Mouse (Mus musculus): ENCODE measurements at regions not wholly inside any gene's neighbourhood (a gene's known extent, or its start where the extent isn't known, plus 50 kb on each side); places are given as distances from the start of the nearest gene placed in this dataset.

GRCm38 (mm10) chr13:56350705-56351400 lies 54.5 kb upstream of the Cxcl14 start:
- intact Hi-C loops (cut with DNase I), result no loop called here
- DNase-seq (ENCODE audit: low spot score in 2 of 2), result peak; percentile 47 to 84

- no peak for DNase-seq (ENCODE audit: low spot score in 2 of 2)
- intact Hi-C loops (cut with DNase I), result no loop called here
Measured at GRCm38 (mm10) chr13:56351401-56351735, 55.0 kb upstream of the Cxcl14 start.

GRCm38 (mm10) chr13:56352436-56352835 lies 56.1 kb upstream of the Cxcl14 start:
- DNase-seq (ENCODE audit: low spot score in 2 of 2), result peak; percentile 38 to 87

GRCm38 (mm10) chr13:56352839-56353605 lies 56.7 kb upstream of the Cxcl14 start:
- no peak for DNase-seq (ENCODE audit: low spot score in 2 of 2)
- intact Hi-C loops (cut with DNase I), result no loop called here

More at GRCm38 (mm10) chr13:56352436-56352835, 56.1 kb upstream of the Cxcl14 start:
- intact Hi-C loops (cut with DNase I), result no loop called here

- intact Hi-C loops (cut with DNase I), result no loop called here
- no peak for DNase-seq (ENCODE audit: low spot score in 2 of 2)
Measured at GRCm38 (mm10) chr13:56353921-56354320, 57.6 kb upstream of the Cxcl14 start.

GRCm38 (mm10) chr13:56354630-56355029 lies 58.3 kb upstream of the Cxcl14 start:
- intact Hi-C loops (cut with DNase I), result no loop called here
- DNase-seq (ENCODE audit: low spot score in 2 of 2), result no peak

GRCm38 (mm10) chr13:56356999-56357398 lies 60.6 kb upstream of the Cxcl14 start:
- DNase-seq (ENCODE audit: low spot score in 2 of 2), result no peak
- intact Hi-C loops (cut with DNase I), result no loop called here

GRCm38 (mm10) chr13:56357955-56358354 lies 61.6 kb upstream of the Cxcl14 start:
- intact Hi-C loops (cut with DNase I), result no loop called here
- no peak for DNase-seq (ENCODE audit: low spot score in 2 of 2)

- no peak for DNase-seq (ENCODE audit: low spot score in 2 of 2)
- intact Hi-C loops (cut with DNase I), result no loop called here
Measured at GRCm38 (mm10) chr13:56358827-56359226, 62.5 kb upstream of the Cxcl14 start.

- no peak for DNase-seq (ENCODE audit: low spot score in 2 of 2)
- intact Hi-C loops (cut with DNase I), result no loop called here
Measured at GRCm38 (mm10) chr13:56359554-56359953, 63.2 kb upstream of the Cxcl14 start.

GRCm38 (mm10) chr13:56360803-56361202 lies 64.5 kb upstream of the Cxcl14 start:
- DNase-seq (ENCODE audit: low spot score in 2 of 2), result no peak
- intact Hi-C loops (cut with DNase I), result no loop called here

GRCm38 (mm10) chr13:56362238-56362637 lies 64.2 kb upstream of the Gm3045 start:
- intact Hi-C loops (cut with DNase I), result no loop called here
- DNase-seq (ENCODE audit: low spot score in 2 of 2), result no peak

- no peak for DNase-seq (ENCODE audit: low spot score in 2 of 2)
- intact Hi-C loops (cut with DNase I), result no loop called here
Measured at GRCm38 (mm10) chr13:56362646-56363045, 63.7 kb upstream of the Gm3045 start.

- intact Hi-C loops (cut with DNase I), result no loop called here
- DNase-seq (ENCODE audit: low spot score in 2 of 2), result no peak
Measured at GRCm38 (mm10) chr13:56369600-56369999, 56.8 kb upstream of the Gm3045 start.

- intact Hi-C loops (cut with DNase I), result no loop called here
Measured at GRCm38 (mm10) chr13:56371374-56371773, 55.0 kb upstream of the Gm3045 start.

GRCm38 (mm10) chr13:56372003-56372725 lies 54.2 kb upstream of the Gm3045 start:
- DNase-seq (ENCODE audit: low spot score in 2 of 2), result no peak
- intact Hi-C loops (cut with DNase I), result no loop called here

More at GRCm38 (mm10) chr13:56371374-56371773, 55.0 kb upstream of the Gm3045 start:
- no peak for DNase-seq (ENCODE audit: low spot score in 2 of 2)

- no peak for DNase-seq (ENCODE audit: low spot score in 2 of 2)
- intact Hi-C loops (cut with DNase I), result no loop called here
Measured at GRCm38 (mm10) chr13:56372727-56373126, 53.7 kb upstream of the Gm3045 start.

Measured in left cerebral cortex, postnatal 25 days (tissue).